ENCODE assay signal across 9 mouse cellular contexts in genomic region chr1:83408021-83408464, GRCm38 (mm10). TPM values are rescaled to one million over a fixed set of nuclear protein-coding genes. Genes with fewer than 3 reads are reported as not detected.
DNase-seq lines count a peak whose midpoint lies in the region; ATAC-seq and TF ChIP-seq lines count a peak whose summit lies in the region.
"Had no signal": no experiment of that assay in that cellular context is flagged by ENCODE, and none has a peak within 500 bp of the region (broad histone marks: within the 10 kb centered on the region; RNA-seq: fewer than 3 reads in every experiment).

Gene Sphkap, minus strand, starts transcription at chr1:83408200.

- no peak for TF ChIP-seq POLR2A in thymus, adult 2 months (IDR thresholded peaks at IDR 0.05; ENCODE audit: control insufficient read depth, extremely low read depth, insufficient read depth, low read length, poor library complexity)

- H3K27ac ChIP-seq in intestine, embryonic 16.5 days (ENCODE audit: low read length): no peak within 1 kb of the TSS
- no peak within 1 kb of the TSS for H3K27ac ChIP-seq in limb, embryonic 12.5 days
- H3K27ac ChIP-seq in neural tube, embryonic 11.5 days (ENCODE audit: low read depth, low read length): no peak within 1 kb of the TSS
- H3K27ac ChIP-seq in thymus, adult 2 months (ENCODE audit: control insufficient read depth, insufficient read depth, low read length): no peak within 1 kb of the TSS

- ATAC-seq in intestine, embryonic 16.5 days: peak; percentile 74
- ATAC-seq in limb, embryonic 12.5 days (ENCODE audit: insufficient number of reproducible peaks, insufficient read depth, low FRiP score, low TSS enrichment, low read depth): peak; percentile 78; the same call in 1 of the 2 replicates
- peak; percentile 74 for ATAC-seq in neural tube, embryonic 11.5 days (ENCODE audit: insufficient read depth, low FRiP score, low TSS enrichment)

- WGBS in intestine, embryonic 16.5 days: 1% methylated on average over 16 of the region's 16 CpGs
- WGBS in limb, embryonic 12.5 days: 2% methylated on average over 16 of the region's 16 CpGs
- under 1% methylated on average over 16 of the region's 16 CpGs for WGBS in neural tube, embryonic 11.5 days
- 13% methylated on average over 16 of the region's 16 CpGs for WGBS in thymus, adult 2 months

- H3K27me3 ChIP-seq in intestine, embryonic 16.5 days (replicated peaks; ENCODE audit: control insufficient read depth, insufficient read depth, low read length): no peaks in the 10 kb centered on the region
- peaks cover 31% of the 10 kb centered on the region for H3K27me3 ChIP-seq in limb, embryonic 12.5 days
- 0 out of 2 replicates have a peak, but pooled peaks cover 3% of the 10 kb centered on the region for H3K27me3 ChIP-seq in neural tube, embryonic 11.5 days (ENCODE audit: control insufficient read depth, insufficient read depth, low read length)
- no peaks in the 10 kb centered on the region for H3K27me3 ChIP-seq in thymus, adult 2 months (ENCODE audit: control insufficient read depth, insufficient read depth, low read length)

- H3K4me1 ChIP-seq in intestine, embryonic 16.5 days (ENCODE audit: control insufficient read depth, insufficient read depth, low read length): no peaks in the 10 kb centered on the region; the same call in 1 of the 2 replicates
- H3K4me1 ChIP-seq in limb, embryonic 12.5 days (replicated peaks): peaks cover 3% of the 10 kb centered on the region
- H3K4me1 ChIP-seq in neural tube, embryonic 11.5 days (ENCODE audit: control insufficient read depth, insufficient read depth, low read length): no peaks in the 10 kb centered on the region
- H3K4me1 ChIP-seq in thymus, adult 2 months (replicated peaks; ENCODE audit: control insufficient read depth, insufficient read depth, low read length): no peaks in the 10 kb centered on the region

- H3K4me2 ChIP-seq in intestine, embryonic 16.5 days (ENCODE audit: low read depth, low read length): peak within 1 kb of the TSS; percentile 51
- H3K4me2 ChIP-seq in limb, embryonic 12.5 days: peak within 1 kb of the TSS; percentile 75
- H3K4me2 ChIP-seq in neural tube, embryonic 11.5 days (ENCODE audit: low read depth): peak within 1 kb of the TSS; percentile 83

- peak within 1 kb of the TSS; percentile 40 for H3K4me3 ChIP-seq in intestine, embryonic 16.5 days (ENCODE audit: low read length)
- H3K4me3 ChIP-seq in limb, embryonic 12.5 days (replicated peaks): peak within 1 kb of the TSS; percentile 43
- peak within 1 kb of the TSS; percentile 30 for H3K4me3 ChIP-seq in neural tube, embryonic 11.5 days (ENCODE audit: low read depth, low read length)
- no peak within 1 kb of the TSS for H3K4me3 ChIP-seq in thymus, adult 2 months (ENCODE audit: control insufficient read depth, insufficient read depth, low read length)

- H3K9ac ChIP-seq in intestine, embryonic 16.5 days (ENCODE audit: low read depth, low read length): peak within 1 kb of the TSS; percentile 10; the same call in 1 of the 2 replicates
- peak within 1 kb of the TSS; percentile 46 for H3K9ac ChIP-seq in limb, embryonic 12.5 days (replicated peaks)
- peak within 1 kb of the TSS; percentile 47 for H3K9ac ChIP-seq in neural tube, embryonic 11.5 days (ENCODE audit: low read length)

- H3K9me3 ChIP-seq in intestine, embryonic 16.5 days (ENCODE audit: control insufficient read depth, low read length): no peaks in the 10 kb centered on the region
- no peaks in the 10 kb centered on the region for H3K9me3 ChIP-seq in limb, embryonic 12.5 days
- H3K9me3 ChIP-seq in neural tube, embryonic 11.5 days (ENCODE audit: control insufficient read depth, low read length): no peaks in the 10 kb centered on the region

- TF ChIP-seq CTCF in thymus, adult 2 months (IDR thresholded peaks at IDR 0.05; ENCODE audit: borderline replicate concordance, control insufficient read depth, extremely low read depth, insufficient read depth, low read length, poor library complexity): no peak

- peak; percentile 44 for DNase-seq in adrenal gland, postnatal 25 days
- DNase-seq in embryo, embryonic 9.5 days (ENCODE audit: extremely low spot score): peak; percentile 72
- peak; percentile 19 to 32 for DNase-seq in gastrocnemius, postnatal 36 days
- DNase-seq in neural tube, embryonic 11.5 days (ENCODE audit: low spot score): peak; percentile 72
- DNase-seq in testis, postnatal 14 days (ENCODE audit: low spot score): peak; percentile 14
- no peak for DNase-seq in thymus, adult 2 months

- no peaks in the 10 kb centered on the region for H3K36me3 ChIP-seq in intestine, embryonic 16.5 days (ENCODE audit: control insufficient read depth, insufficient read depth, low read length)
- H3K36me3 ChIP-seq in limb, embryonic 12.5 days: no peaks in the 10 kb centered on the region
- no peaks in the 10 kb centered on the region for H3K36me3 ChIP-seq in neural tube, embryonic 11.5 days (ENCODE audit: control insufficient read depth, insufficient read depth, low read length)
- H3K36me3 ChIP-seq in thymus, adult 2 months (ENCODE audit: control insufficient read depth, insufficient read depth, low read length): no peaks in the 10 kb centered on the region

- intact Hi-C loops in gastrocnemius, postnatal 36 days (cut with DNase I): no loop called here

RNA-seq across cellular contexts. Expression of gene Sphkap, which starts in this region (rescaled TPM):
- total RNA-seq in adrenal gland, postnatal 25 days (2021): 5.3 TPM in 2 replicates
- total RNA-seq in gastrocnemius, postnatal 36 days (2021): under 1 TPM; 0.13 to 0.67 TPM
- polyA plus RNA-seq in intestine, embryonic 16.5 days (2015; fragmentation: Nextera tagmentation; extraction: Ambion mirVana): 0.72 and 1.0 TPM in 2 replicates
- polyA plus RNA-seq in limb, embryonic 12.5 days (2016; fragmentation: Nextera tagmentation; extraction: Ambion mirVana): 0.24 and 0.38 TPM in 2 replicates
- polyA plus RNA-seq in neural tube, embryonic 11.5 days (2014; fragmentation: Nextera tagmentation; extraction: Ambion mirVana): 0.69 and 2.1 TPM in 2 replicates
- polyA plus RNA-seq in thymus, adult 2 months (2012; rRNA removed): 0.06 and 0.13 TPM in 2 replicates
- polyA plus RNA-seq: spleen, adult 2 months had no signal

Comparison
In these comparisons a context has a peak if more than half of its experiments do, and no peak if none do; other contexts are left out.
1. Peak in DNase-seq in gastrocnemius, postnatal 36 days; RNA of the gene not detected or under 1 TPM.
2. Peak in ATAC-seq, H3K4me3 ChIP-seq, H3K9ac ChIP-seq and H3K4me2 ChIP-seq in limb, embryonic 12.5 days; RNA of the gene not detected or under 1 TPM.